In the genomic region with DNA sequence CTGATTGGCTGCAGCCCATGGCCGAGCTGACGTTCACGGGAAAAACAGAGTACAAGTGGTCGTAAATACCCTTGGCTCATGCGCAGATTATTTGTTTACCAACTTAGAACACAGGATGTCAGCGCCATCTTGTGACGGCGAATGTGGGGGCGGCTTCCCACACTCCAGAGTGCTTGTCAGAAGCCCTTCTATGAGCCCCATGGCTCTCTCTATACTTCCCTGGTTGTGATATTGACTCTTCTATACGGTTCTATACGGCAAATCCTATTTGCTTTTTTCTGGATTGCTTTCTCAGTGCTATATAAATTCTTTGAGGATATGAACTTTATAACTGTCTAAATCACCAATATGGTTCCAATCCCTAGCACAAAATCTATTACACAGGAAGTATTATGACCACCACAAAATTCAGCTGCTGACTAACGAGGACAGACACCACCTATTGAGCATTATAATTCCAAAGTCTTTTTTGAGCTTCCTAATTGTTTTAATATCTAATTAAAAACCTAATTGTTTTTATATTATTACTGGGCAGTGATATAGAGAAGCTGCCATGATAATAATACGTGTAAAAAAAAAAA, we compare ENCODE assay signal across 11 mouse cellular contexts. TPM values are rescaled to one million over a fixed set of nuclear protein-coding genes. Genes with fewer than 3 reads are reported as not detected.
DNase-seq lines count a peak whose midpoint lies in the region; ATAC-seq and TF ChIP-seq lines count a peak whose summit lies in the region.
"Had no signal": no experiment of that assay in that cellular context is flagged by ENCODE, and none has a peak within 500 bp of the region (broad histone marks: within the 10 kb centered on the region; RNA-seq: fewer than 3 reads in every experiment).

No protein-coding gene starts in this region.

- TF ChIP-seq CTCF in left cerebral cortex, adult 2 months (IDR thresholded peaks at IDR 0.05) = no peak

- peak; percentile 94 for ATAC-seq in inflammation-experienced regulatory T-cells, adult 6 months

- no peak overlapping the region for H3K4me3 ChIP-seq in left cerebral cortex, adult 2 months
- H3K4me3 ChIP-seq: heart, embryonic 10.5 days; midbrain, embryonic 12.5 days had no signal

- H3K27ac ChIP-seq in left cerebral cortex, adult 2 months = peak overlapping the region; percentile 6; the same call in 1 of the 2 replicates
- H3K27ac ChIP-seq: heart, embryonic 10.5 days; midbrain, embryonic 12.5 days had no signal

- DNase-seq in left cerebral cortex, adult 2 months (ENCODE audit: extremely low spot score in 1 of 2, low spot score in 2 of 2) = no peak
- no peak for DNase-seq in left cerebral cortex, postnatal 36 days (ENCODE audit: low spot score in 2 of 2)
- DNase-seq in B cell, adult 2 months = peak; percentile 28 to 39
- peak; percentile 53 for DNase-seq in ES-CJ7 (ENCODE audit: low read depth, low spot score)
- no peak for DNase-seq in ovary, postnatal 10 days (ENCODE audit: low spot score)
- DNase-seq in urinary bladder, postnatal 10 days (ENCODE audit: low spot score) = no peak
- no peak for DNase-seq in left cerebral cortex, postnatal 4 days
- DNase-seq: cerebellum, adult 11 months had no signal

- intact Hi-C loops in left cerebral cortex, adult 2 months (cut with DNase I) = no loop called here
- intact Hi-C loops in left cerebral cortex, postnatal 36 days (cut with DNase I) = no loop called here
- intact Hi-C loops in left cerebral cortex, postnatal 4 days (cut with DNase I) = no loop called here

RNA-seq across cellular contexts. Expression of a gene that starts 14.5 kb away (rescaled TPM):
- 10 to 100 TPM; 36.5 to 40.2 TPM for total RNA-seq in left cerebral cortex, adult 2 months (2021)
- 10 to 100 TPM; 30.0 to 33.4 TPM for total RNA-seq in left cerebral cortex, postnatal 36 days (2021)
- 10 to 100 TPM; 22.2 to 79.8 (median 44.2) TPM for polyA plus RNA-seq in inflammation-experienced regulatory T-cells, adult 6 months (2017; shearing (Covaris generic))
- 10 to 100 TPM; 36.0 to 36.5 TPM for total RNA-seq in left cerebral cortex, postnatal 4 days (2021)

RNA-seq across cellular contexts. Expression of a gene that starts 57.9 kb away (rescaled TPM):
- total RNA-seq in left cerebral cortex, adult 2 months (2021) = 10 to 100 TPM; 41.9 to 49.2 TPM
- 10 to 100 TPM; 38.6 to 49.6 TPM for total RNA-seq in left cerebral cortex, postnatal 36 days (2021)
- 10 to 100 TPM in 2 of 3 experiments, 1 to 10 TPM in 1; 6.7 to 25.0 (median 19.2) TPM for polyA plus RNA-seq in inflammation-experienced regulatory T-cells, adult 6 months (2017; shearing (Covaris generic))
- total RNA-seq in left cerebral cortex, postnatal 4 days (2021) = 10 to 100 TPM; 34.8 to 40.2 TPM

Comparison
In these comparisons a context has a peak if more than half of its experiments do, and no peak if none do; other contexts are left out.
1. DNase-seq: peak in B cell, adult 2 months (2 of 2) and ES-CJ7 (single experiment); none in left cerebral cortex, adult 2 months (0 of 2), left cerebral cortex, postnatal 36 days (0 of 2), ovary, postnatal 10 days (single experiment), urinary bladder, postnatal 10 days (single experiment) and left cerebral cortex, postnatal 4 days (single experiment).